Mouse (Mus musculus): ENCODE measurements at regions not wholly inside any gene's neighbourhood (a gene's known extent, or its start where the extent isn't known, plus 50 kb on each side); places are given as distances from the start of the nearest gene placed in this dataset.

- H3K36me3 ChIP-seq: no peaks in the 10 kb centered on the region
- H3K27me3 ChIP-seq (replicated peaks): no peaks in the 10 kb centered on the region
- no peak overlapping the region for H3K27ac ChIP-seq (replicated peaks)
- H3K4me3 ChIP-seq (replicated peaks): no peak overlapping the region
- no peak overlapping the region for H3K9ac ChIP-seq (replicated peaks)
- no peaks in the 10 kb centered on the region for H3K4me1 ChIP-seq
- 86% methylated on average over 11 of the region's 11 CpGs for WGBS
- H3K9me3 ChIP-seq (replicated peaks): no peaks in the 10 kb centered on the region
- no peak for ATAC-seq (ENCODE audit: low FRiP score)
- no peak overlapping the region for H3K4me2 ChIP-seq
Measured at GRCm38 (mm10) chr13:106525406-106526206, 411.2 kb downstream of the Ipo11 start.

GRCm38 (mm10) chr13:106514510-106515169, 422.1 kb downstream of the Ipo11 start:
- no peak overlapping the region for H3K27ac ChIP-seq (replicated peaks)
- 82% methylated on average over 5 of the region's 5 CpGs for WGBS
- no peaks in the 10 kb centered on the region for H3K36me3 ChIP-seq
- ATAC-seq (ENCODE audit: low FRiP score): no peak
- no peak overlapping the region for H3K4me3 ChIP-seq (replicated peaks)
- no peak overlapping the region for H3K4me2 ChIP-seq
- no peaks in the 10 kb centered on the region for H3K4me1 ChIP-seq
- H3K9ac ChIP-seq (replicated peaks): no peak overlapping the region
- no peaks in the 10 kb centered on the region for H3K27me3 ChIP-seq (replicated peaks)
- H3K9me3 ChIP-seq (replicated peaks): no peaks in the 10 kb centered on the region

- WGBS: 79% methylated on average over 4 of the region's 4 CpGs
- H3K27me3 ChIP-seq (replicated peaks): no peaks in the 10 kb centered on the region
- ATAC-seq (ENCODE audit: low FRiP score): no peak
- no peaks in the 10 kb centered on the region for H3K4me1 ChIP-seq
- H3K9ac ChIP-seq (replicated peaks): no peak overlapping the region
- H3K27ac ChIP-seq (replicated peaks): no peak overlapping the region
- no peak overlapping the region for H3K4me2 ChIP-seq
- no peak overlapping the region for H3K4me3 ChIP-seq (replicated peaks)
- no peaks in the 10 kb centered on the region for H3K36me3 ChIP-seq
- H3K9me3 ChIP-seq (replicated peaks): no peaks in the 10 kb centered on the region
Measured at GRCm38 (mm10) chr13:106513669-106514068, 423.1 kb downstream of the Ipo11 start.

- no peaks in the 10 kb centered on the region for H3K4me1 ChIP-seq
- ATAC-seq (ENCODE audit: low FRiP score): peak; percentile 68; the same call in 1 of the 2 replicates
- no peak overlapping the region for H3K4me2 ChIP-seq
- H3K27me3 ChIP-seq (replicated peaks): no peaks in the 10 kb centered on the region
- no peak overlapping the region for H3K9ac ChIP-seq (replicated peaks)
- no peak overlapping the region for H3K27ac ChIP-seq (replicated peaks)
- no peak overlapping the region for H3K4me3 ChIP-seq (replicated peaks)
- H3K36me3 ChIP-seq: no peaks in the 10 kb centered on the region
- H3K9me3 ChIP-seq (replicated peaks): no peaks in the 10 kb centered on the region
- 78% methylated on average over 6 of the region's 6 CpGs for WGBS
Measured at GRCm38 (mm10) chr13:106510435-106510834, 426.3 kb downstream of the Ipo11 start.

GRCm38 (mm10) chr13:106501273-106501672, 435.5 kb downstream of the Ipo11 start:
- H3K27me3 ChIP-seq (replicated peaks): no peaks in the 10 kb centered on the region
- no peak for ATAC-seq (ENCODE audit: low FRiP score)
- H3K36me3 ChIP-seq: no peaks in the 10 kb centered on the region
- H3K4me1 ChIP-seq: no peaks in the 10 kb centered on the region
- no peak overlapping the region for H3K4me2 ChIP-seq
- 83% methylated on average over 6 of the region's 6 CpGs for WGBS
- H3K9ac ChIP-seq (replicated peaks): no peak overlapping the region
- no peak overlapping the region for H3K4me3 ChIP-seq (replicated peaks)
- H3K27ac ChIP-seq (replicated peaks): no peak overlapping the region
- no peaks in the 10 kb centered on the region for H3K9me3 ChIP-seq (replicated peaks)

GRCm38 (mm10) chr13:106471264-106471663, 465.5 kb downstream of the Ipo11 start:
- Histone ChIP-seq H3K9ac (replicated peaks) (no peak overlapping the region), H3K9me3 (replicated peaks) (no peaks in the 10 kb centered on the region), H3K27ac (replicated peaks) (no peak overlapping the region), H3K4me1 (no peaks in the 10 kb centered on the region), H3K4me2 (no peak overlapping the region), H3K27me3 (replicated peaks) (no peaks in the 10 kb centered on the region), H3K4me3 (replicated peaks) (no peak overlapping the region), H3K36me3 (no peaks in the 10 kb centered on the region)
- no peak for ATAC-seq (ENCODE audit: low FRiP score)
- WGBS: 74% methylated on average over 4 of the region's 4 CpGs

GRCm38 (mm10) chr13:106454366-106454927, 482.3 kb downstream of the Ipo11 start:
- Histone ChIP-seq H3K4me2 (no peak overlapping the region), H3K9ac (replicated peaks) (no peak overlapping the region), H3K4me3 (replicated peaks) (no peak overlapping the region), H3K27me3 (replicated peaks) (no peaks in the 10 kb centered on the region), H3K36me3 (no peaks in the 10 kb centered on the region), H3K27ac (replicated peaks) (no peak overlapping the region), H3K9me3 (replicated peaks) (no peaks in the 10 kb centered on the region), H3K4me1 (no peaks in the 10 kb centered on the region)
- WGBS: 75% methylated on average over 6 of the region's 6 CpGs
- ATAC-seq (ENCODE audit: low FRiP score): no peak

GRCm38 (mm10) chr13:106432165-106432564, 504.6 kb downstream of the Ipo11 start:
- Histone ChIP-seq H3K4me2 (no peak overlapping the region), H3K4me3 (replicated peaks) (no peak overlapping the region), H3K9me3 (replicated peaks) (no peaks in the 10 kb centered on the region), H3K36me3 (no peaks in the 10 kb centered on the region), H3K4me1 (no peaks in the 10 kb centered on the region), H3K27ac (replicated peaks) (no peak overlapping the region), H3K9ac (replicated peaks) (no peak overlapping the region), H3K27me3 (replicated peaks) (no peaks in the 10 kb centered on the region)
- WGBS: 36% methylated on average over 3 of the region's 3 CpGs
- no peak for ATAC-seq (ENCODE audit: low FRiP score)

- Histone ChIP-seq H3K4me1 (0 out of 2 replicates have a peak, but pooled peaks cover 6% of the 10 kb centered on the region), H3K4me2 (no peak overlapping the region), H3K27me3 (replicated peaks) (no peaks in the 10 kb centered on the region), H3K27ac (replicated peaks) (no peak overlapping the region), H3K9ac (replicated peaks) (no peak overlapping the region), H3K36me3 (no peaks in the 10 kb centered on the region), H3K9me3 (replicated peaks) (no peaks in the 10 kb centered on the region), H3K4me3 (replicated peaks) (no peak overlapping the region)
- no peak; the same call in 1 of the 2 replicates for ATAC-seq (ENCODE audit: low FRiP score)
- WGBS: 16% methylated on average over 1 of the region's 1 CpGs
Measured at GRCm38 (mm10) chr13:106406608-106407038, 530.1 kb downstream of the Ipo11 start.

- no peaks in the 10 kb centered on the region for H3K9me3 ChIP-seq (replicated peaks)
- H3K27ac ChIP-seq (replicated peaks): no peak overlapping the region
- H3K9ac ChIP-seq (replicated peaks): no peak overlapping the region
- no peak for ATAC-seq (ENCODE audit: low FRiP score)
- H3K4me2 ChIP-seq: no peak overlapping the region
- H3K4me1 ChIP-seq: no peaks in the 10 kb centered on the region
- no peaks in the 10 kb centered on the region for H3K36me3 ChIP-seq
- H3K4me3 ChIP-seq (replicated peaks): no peak overlapping the region
- 66% methylated on average over 8 of the region's 8 CpGs for WGBS
- no peaks in the 10 kb centered on the region for H3K27me3 ChIP-seq (replicated peaks)
Measured at GRCm38 (mm10) chr13:106392642-106393041, 544.1 kb downstream of the Ipo11 start.

GRCm38 (mm10) chr13:106388634-106389033, 548.1 kb downstream of the Ipo11 start:
- H3K36me3 ChIP-seq: no peaks in the 10 kb centered on the region
- no peak overlapping the region for H3K4me3 ChIP-seq (replicated peaks)
- H3K27ac ChIP-seq (replicated peaks): no peak overlapping the region
- H3K9me3 ChIP-seq (replicated peaks): no peaks in the 10 kb centered on the region
- ATAC-seq (ENCODE audit: low FRiP score): no peak
- no peak overlapping the region for H3K9ac ChIP-seq (replicated peaks)
- H3K4me2 ChIP-seq: no peak overlapping the region
- H3K27me3 ChIP-seq (replicated peaks): no peaks in the 10 kb centered on the region
- 84% methylated on average over 4 of the region's 4 CpGs for whole genome bisulfite sequencing
- no peaks in the 10 kb centered on the region for H3K4me1 ChIP-seq

GRCm38 (mm10) chr13:106367589-106367988, 569.2 kb downstream of the Ipo11 start:
- no peaks in the 10 kb centered on the region for H3K9me3 ChIP-seq (replicated peaks)
- H3K27ac ChIP-seq (replicated peaks): no peak overlapping the region
- no peak overlapping the region for H3K4me2 ChIP-seq
- H3K36me3 ChIP-seq: no peaks in the 10 kb centered on the region
- WGBS: 87% methylated on average over 7 of the region's 7 CpGs
- no peaks in the 10 kb centered on the region for H3K4me1 ChIP-seq
- no peak overlapping the region for H3K9ac ChIP-seq (replicated peaks)
- no peak for ATAC-seq (ENCODE audit: low FRiP score)
- no peaks in the 10 kb centered on the region for H3K27me3 ChIP-seq (replicated peaks)
- H3K4me3 ChIP-seq (replicated peaks): no peak overlapping the region
